8 mouse cellular contexts compared by ENCODE assay signal in genomic region chr5:49370543-49371076, GRCm38 (mm10).
DNase-seq lines count a peak whose midpoint lies in the region; TF ChIP-seq lines count a peak whose summit lies in the region.

No protein-coding gene starts in this region.

- whole genome bisulfite sequencing in heart, embryonic 10.5 days = 45% methylated on average over 3 of the region's 3 CpGs

- H3K4me3 ChIP-seq in heart, embryonic 10.5 days = no peak overlapping the region

- no peaks in the 10 kb centered on the region for H3K4me1 ChIP-seq in heart, embryonic 10.5 days

- DNase-seq in layer of hippocampus, adult 11-12 months (ENCODE audit: low spot score) = peak; percentile 61
- no peak for DNase-seq in layer of hippocampus, postnatal 36 days
- peak; percentile 32 for DNase-seq in ES-CJ7 (ENCODE audit: low read depth, low spot score)
- DNase-seq in brain, embryonic 14.5 days (ENCODE audit: low read depth) = peak; percentile 82
- DNase-seq in layer of hippocampus, adult 9-11 months = peak; percentile 33
- no peak for DNase-seq in heart, embryonic 10.5 days (ENCODE audit: low spot score)
- no peak for DNase-seq in thymus, postnatal 14 days
- DNase-seq in gastrocnemius, postnatal 10 days = no peak

- no peaks in the 10 kb centered on the region for H3K27me3 ChIP-seq in heart, embryonic 10.5 days (ENCODE audit: insufficient read depth, poor library complexity, severe bottlenecking)

- no peak for TF ChIP-seq POLR2A in brain, embryonic 14.5 days (IDR thresholded peaks at IDR 0.05; ENCODE audit: borderline replicate concordance, extremely low read depth, insufficient read depth, insufficient read length, poor library complexity, severe bottlenecking)

- H3K9me3 ChIP-seq in heart, embryonic 10.5 days = no peaks in the 10 kb centered on the region

- no peak for TF ChIP-seq CTCF in brain, embryonic 14.5 days (IDR thresholded peaks at IDR 0.05; ENCODE audit: borderline replicate concordance, extremely low read depth, insufficient read depth, insufficient read length)

- H3K36me3 ChIP-seq in heart, embryonic 10.5 days = no peaks in the 10 kb centered on the region

- H3K27ac ChIP-seq in heart, embryonic 10.5 days = no peak overlapping the region

Comparison
In these comparisons a context has a peak if more than half of its experiments do, and no peak if none do; other contexts are left out.
1. DNase-seq: peak in layer of hippocampus, adult 11-12 months (single experiment), ES-CJ7 (single experiment), brain, embryonic 14.5 days (single experiment) and layer of hippocampus, adult 9-11 months (single experiment); none in layer of hippocampus, postnatal 36 days (0 of 2), heart, embryonic 10.5 days (single experiment), thymus, postnatal 14 days (single experiment) and gastrocnemius, postnatal 10 days (single experiment).